Mouse (Mus musculus): ENCODE measurements around the gene Fxyd7.
A peak's percentile ranks its signal among the peaks of the same experiment; 100 is the strongest.

Fxyd7 gene

DNA sequence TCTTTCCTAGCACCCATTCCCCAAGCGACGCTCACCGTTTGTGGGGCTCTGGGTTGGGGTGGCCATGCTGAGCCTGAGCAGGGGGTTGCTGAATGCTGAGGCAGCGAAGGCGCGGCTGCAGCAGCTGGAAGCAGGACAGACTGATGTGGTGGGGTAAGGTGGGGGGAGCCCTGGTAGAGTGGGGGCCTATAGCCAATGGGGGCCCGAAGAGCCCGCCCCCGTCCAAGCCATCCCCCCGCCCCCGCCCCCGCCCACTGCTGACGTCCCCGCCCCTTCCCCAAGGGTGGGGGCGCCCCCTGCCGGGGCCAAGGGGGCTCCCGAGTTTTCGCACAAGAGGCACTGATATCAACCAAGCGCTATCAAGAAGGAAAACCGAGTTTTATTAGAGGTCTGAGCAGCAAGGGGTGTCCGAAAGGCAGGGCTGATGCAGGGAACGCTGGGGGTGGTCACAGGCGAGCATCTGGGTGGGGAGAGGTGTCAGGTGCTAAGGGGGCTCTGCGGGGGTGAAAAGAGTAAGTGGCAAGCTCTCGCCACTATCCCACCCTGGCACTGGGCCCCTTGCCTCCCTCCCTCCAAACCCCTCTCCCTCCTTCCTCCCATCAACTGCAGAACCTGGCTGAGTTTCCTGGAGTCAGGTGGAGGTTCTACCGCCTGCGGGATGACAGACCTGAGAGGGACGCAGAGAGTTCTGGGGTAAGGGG, at the start of gene Fxyd7:
Fxyd7 (minus strand) TSS at position 147 of the 701 bp plus-strand sequence.
- DNase-seq (ENCODE audit: inconsistent age in 2 of 2, low spot score in 1 of 2) = no peak

DNA sequence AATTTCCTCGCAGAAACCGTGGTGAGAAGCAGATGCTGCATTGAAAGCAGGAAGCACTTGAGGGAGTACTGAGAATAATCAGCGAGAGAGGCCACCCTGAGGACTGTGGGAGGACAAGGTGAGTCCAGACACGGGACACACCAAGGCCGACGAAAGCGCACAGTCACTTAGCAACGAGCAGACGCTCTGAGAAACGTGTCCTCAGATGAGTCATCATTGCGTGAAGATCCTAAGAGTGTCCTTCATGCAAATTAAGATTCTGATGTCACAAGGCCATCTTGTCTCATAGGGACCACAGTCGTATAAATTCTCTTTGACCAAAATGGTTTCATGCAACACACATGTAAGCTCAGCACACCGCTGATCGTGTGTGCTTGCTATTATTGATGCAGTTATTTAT, 49.5 kb upstream of the Fxyd7 start:
- peak; percentile 83 to 88 for DNase-seq (ENCODE audit: inconsistent age in 2 of 2, low spot score in 1 of 2)

DNA sequence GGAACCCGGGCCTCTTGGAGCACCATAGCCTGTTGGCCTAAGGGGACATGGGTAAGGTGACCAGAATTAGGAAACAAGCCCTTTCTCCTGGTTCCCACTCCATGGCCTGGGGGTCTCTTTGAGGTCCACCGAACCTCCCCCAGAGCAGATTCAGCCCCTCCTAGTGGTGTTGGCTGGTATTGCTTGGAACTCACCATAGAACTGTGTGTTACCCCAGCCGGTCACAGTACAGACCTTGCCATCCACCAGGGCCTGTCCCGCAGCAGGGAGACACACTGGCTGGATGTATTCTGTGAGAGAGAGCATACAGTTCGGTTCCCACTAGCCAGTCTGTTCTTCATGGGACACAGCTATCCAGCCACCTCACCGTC, 48.3 kb upstream of the Fxyd7 start:
- peak; percentile 43 to 64 for DNase-seq (ENCODE audit: inconsistent age in 2 of 2, low spot score in 1 of 2)

DNA sequence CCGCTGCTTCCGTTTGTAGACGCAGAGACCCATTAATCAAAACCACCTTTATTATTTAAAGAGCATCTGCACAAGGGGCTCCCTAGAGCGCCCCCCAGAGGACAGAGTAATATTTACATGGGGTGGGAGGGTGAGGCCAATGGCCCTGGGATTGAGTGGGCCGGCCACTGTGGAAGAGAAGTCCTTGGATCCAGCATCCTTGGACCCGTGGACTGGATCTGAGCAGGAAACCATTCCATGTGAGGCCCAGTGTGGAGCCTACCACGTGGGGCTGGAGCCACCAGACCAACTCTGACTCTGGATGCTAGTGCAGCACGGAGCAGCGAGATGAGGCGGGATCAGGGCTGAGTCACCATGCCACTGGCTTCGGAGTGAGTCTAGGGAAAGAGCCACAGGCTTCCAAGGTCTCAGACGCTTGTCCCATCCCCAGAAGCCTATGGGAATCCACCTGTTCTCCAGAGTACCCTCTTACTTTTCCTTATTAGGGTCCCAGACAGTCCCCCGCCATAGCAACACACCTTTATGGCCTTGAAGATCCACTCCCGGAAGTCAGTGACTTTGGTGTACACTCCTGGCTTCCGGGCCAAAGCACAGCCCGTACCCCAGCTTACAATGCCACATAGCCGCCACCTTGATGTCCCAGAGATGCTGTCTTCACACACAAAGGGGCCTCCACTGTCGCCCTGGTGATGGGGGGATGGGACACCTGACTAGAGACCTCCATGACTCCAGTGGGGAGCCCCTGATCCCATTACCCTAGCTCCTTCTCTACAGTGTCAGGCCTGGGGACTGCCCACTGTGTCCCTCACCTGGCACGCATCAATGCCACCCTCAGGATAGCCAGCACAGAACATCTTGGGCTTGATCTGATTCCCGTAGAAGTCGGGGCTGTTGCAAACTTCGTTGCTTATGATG, 47.7 kb upstream of the Fxyd7 start:
- peak; percentile 82 to 88 for DNase-seq (ENCODE audit: inconsistent age in 2 of 2, low spot score in 1 of 2)

DNA sequence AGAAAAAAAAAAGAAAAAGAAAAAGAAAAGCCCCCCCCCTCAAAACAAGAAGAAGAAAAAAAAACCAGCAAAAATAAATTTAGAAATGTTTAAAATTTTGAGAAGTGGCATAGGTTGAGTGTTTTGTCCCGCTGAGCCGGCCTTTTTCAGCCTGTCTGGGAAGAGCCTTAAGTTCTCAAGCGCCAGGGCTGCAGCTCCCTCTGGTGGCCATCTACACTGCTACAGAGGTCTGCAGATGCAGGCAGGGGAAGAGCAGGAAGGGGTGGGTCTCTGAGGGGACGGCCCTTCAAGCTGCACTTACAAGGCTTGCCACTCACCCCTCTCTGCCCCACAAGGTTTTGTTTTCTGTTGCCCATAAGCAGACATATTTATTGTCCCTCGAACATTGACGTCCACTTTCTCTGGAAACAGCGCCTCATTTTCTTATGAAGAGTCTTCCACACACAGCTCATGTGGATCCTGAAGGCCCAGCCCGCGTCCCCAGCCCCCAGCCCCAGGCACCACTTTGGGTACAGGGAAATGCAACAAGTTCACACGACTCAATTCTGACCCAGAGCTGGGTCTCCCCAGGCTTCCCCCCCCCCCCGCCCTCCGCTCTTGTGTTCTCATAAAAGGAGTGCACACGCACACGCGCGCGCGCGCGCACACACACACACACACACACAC, 46.4 kb upstream of the Fxyd7 start:
- peak; percentile 90 to 96 for DNase-seq (ENCODE audit: inconsistent age in 2 of 2, low spot score in 1 of 2)

DNA sequence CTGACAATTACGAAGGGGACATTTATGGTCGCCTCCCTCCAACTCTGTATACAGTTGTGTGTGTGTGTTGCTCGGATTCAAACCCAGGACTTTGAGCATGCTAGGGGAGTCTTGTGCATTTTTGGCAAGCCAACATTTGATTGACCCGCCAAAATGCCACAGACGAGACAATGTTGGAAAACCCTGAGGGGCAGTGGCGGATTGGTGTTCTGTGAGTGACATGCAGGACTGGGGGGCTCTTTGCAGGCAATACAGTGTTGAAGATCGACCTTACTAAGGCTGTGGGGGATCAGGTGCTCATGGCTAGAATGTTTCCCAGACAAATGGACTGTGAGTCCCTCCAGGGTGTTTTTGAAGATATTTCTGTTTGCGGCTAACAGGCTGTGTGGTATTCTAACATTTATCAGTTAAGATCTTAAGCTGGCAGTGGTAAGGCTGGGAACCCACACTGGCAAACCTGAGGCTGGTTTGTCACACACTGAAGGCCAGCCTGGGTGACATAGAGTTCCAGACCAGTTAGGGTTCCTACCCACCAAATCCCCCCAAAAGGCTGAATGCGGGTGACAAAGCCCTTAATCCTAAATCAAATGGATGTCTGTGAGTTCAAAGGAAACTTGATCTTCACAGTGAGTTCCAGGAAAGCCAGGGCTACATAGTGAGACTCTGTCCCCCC, 45.8 kb upstream of the Fxyd7 start:
- no peak for DNase-seq (ENCODE audit: inconsistent age in 2 of 2, low spot score in 1 of 2)

DNA sequence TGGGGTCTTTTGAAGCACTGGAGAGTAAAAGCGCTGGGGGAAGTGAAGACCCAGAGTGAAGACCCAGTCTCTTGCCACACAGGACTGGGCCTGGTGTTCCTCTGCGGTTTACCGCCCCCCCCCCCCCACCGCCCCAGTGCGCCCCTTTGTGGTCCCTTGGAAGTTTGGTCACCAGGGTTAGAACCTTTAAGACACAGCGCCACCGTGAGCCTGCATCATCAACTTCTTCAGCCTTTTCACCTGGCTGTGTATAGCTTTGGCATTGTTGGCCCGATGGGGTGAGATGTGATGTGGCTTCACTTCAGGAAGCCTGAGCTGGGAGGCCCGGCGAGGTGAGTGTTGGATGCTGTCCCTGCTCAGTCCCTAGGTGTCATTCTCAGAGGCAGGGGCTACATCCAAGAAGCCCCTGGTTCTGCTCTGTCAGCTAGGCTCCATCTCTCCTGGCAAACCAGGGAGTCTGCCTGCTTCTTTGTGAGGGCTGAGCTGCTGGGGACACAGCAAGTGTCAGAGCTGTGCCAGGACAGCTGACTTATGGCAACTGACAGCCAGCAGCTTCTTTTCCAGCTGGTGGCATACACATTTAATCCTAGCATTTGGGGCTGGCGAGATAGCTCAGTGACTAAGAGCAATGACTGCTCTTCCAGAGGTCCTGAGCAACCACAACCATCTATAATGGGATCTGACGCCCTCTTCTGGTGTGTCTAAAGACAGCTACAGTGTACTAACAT, 43.7 kb upstream of the Fxyd7 start:
- DNase-seq (ENCODE audit: inconsistent age in 2 of 2, low spot score in 1 of 2) = no peak

DNA sequence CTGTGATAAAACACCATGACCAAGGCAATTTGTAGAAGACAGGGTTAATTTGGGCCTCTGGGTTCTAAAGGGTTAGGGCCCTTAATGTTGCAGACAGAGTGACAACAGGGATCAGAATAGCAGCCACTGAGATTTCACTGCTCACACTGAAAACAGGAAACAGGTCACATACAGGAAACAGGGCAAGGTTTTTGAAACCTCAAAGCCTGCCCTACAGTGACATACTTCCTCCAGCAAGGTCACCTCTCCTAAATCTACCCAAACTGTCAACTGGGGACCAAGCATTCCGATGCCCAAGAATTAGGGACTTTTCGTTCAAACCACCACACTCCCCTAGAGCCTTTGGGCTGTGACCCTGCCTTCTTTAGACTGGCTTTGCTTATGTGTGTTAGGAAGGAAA, 38.5 kb upstream of the Fxyd7 start:
- no peak for DNase-seq (ENCODE audit: inconsistent age in 2 of 2, low spot score in 1 of 2)

DNA sequence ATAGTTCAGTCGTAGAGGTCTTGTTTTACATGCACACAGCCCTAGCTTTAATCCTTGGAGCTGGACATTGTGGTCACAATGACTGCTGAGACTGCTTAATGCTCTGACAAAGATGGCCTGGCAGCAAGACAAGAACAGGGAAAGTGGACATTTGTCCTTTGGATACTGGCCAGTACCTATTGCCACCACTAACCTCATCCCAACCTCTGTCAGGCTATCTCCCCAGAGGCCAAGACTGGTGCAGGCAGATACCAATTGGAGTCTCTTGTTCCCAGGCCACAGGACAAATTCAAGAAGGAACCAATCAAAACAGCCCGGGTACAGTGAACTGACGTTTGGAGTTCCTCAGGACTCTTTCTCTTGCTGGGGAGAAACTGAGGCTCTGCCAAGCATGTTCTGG, 36.9 kb upstream of the Fxyd7 start:
- peak in 1 of 2 experiments; percentile 60 for DNase-seq (ENCODE audit: inconsistent age in 2 of 2, low spot score in 1 of 2)

DNA sequence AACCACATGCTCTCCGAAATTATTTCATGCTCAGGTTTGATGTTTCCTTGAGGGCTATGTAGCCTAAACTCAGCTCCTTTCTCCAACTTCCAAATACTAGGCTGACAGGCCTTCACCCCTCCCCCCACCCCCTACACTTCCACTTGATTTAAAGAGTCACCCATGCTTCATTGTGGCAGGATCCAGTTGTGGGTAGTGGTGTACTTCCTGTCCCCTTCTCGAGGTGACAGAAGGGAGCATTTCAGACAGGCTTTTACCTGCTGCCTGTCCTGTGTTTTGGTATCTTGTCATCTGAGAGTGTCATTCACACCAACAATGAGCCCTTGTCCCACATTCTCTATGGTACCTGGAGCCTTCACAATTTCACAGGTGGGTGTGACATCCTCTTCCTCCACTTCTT, 36.0 kb upstream of the Fxyd7 start:
- DNase-seq (ENCODE audit: inconsistent age in 2 of 2, low spot score in 1 of 2) = no peak

DNA sequence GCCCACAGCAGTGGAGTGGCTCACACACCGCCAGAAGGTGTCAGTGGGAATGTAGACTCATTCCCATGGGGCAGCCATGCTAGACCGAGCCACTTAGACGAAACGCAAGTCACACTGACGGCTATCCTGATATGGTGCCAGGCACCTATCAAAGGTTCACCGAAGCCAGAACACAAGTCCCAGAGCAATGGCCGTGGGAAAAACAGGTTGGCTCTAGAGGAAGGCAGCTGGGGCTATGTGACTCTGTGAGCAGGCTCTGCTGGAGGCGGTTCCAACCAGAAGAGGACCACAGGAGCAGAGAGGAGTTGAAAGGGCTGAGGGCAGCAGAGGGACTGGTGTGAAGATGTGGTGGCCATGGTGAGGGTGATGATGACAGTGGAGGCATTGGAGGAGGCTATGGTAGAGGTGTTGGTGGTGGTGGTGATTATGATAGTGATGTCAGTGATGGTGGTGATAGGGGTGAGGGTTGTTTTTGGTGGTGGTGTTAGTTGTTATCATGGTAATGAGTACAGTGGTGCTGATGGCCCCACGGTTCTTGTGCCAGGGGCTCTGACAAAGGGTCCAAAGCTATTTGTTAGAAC, 35.0 kb upstream of the Fxyd7 start:
- DNase-seq (ENCODE audit: inconsistent age in 2 of 2, low spot score in 1 of 2) = no peak

DNA sequence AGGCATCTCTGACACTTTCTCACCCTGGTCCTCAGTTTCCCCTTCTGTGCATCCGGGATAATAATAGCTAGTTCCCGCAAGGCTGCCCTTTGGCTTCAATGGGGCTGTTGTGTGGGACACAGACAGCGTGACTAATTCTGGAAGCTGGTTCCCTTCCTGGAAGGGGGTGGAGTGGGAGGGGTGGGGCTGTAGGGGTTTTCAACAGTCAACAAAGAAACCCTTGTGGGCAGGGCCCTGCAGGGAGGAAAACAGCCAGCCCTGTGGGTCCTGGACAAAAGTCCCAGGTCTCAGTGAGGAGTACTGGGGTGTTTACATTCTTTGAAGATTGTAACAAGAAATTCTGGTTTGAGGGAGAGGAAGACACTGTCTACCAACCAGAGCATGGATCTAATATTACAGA, 33.9 kb upstream of the Fxyd7 start:
- peak in 1 of 2 experiments; percentile 69 for DNase-seq (ENCODE audit: inconsistent age in 2 of 2, low spot score in 1 of 2)

DNA sequence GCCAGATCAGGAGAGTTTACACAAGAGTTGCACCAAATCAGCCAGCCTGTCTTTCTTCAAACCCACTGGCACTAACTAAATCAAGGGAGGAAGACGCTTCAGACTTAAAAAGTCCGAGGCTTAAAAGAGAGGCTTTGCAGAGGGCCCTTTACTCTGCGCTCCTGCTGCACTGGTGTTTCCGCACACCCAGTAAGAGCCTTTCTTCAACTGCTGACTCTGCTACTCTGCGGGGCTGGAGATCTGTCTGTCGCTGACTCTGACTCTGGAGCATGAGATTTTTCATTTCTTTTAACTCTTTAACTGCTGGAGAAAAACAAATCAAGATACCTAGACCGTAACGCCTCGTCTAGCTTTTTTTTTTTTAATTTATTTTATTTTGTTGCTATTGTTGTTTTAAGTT, 32.9 kb upstream of the Fxyd7 start:
- DNase-seq (ENCODE audit: inconsistent age in 2 of 2, low spot score in 1 of 2) = no peak

DNA sequence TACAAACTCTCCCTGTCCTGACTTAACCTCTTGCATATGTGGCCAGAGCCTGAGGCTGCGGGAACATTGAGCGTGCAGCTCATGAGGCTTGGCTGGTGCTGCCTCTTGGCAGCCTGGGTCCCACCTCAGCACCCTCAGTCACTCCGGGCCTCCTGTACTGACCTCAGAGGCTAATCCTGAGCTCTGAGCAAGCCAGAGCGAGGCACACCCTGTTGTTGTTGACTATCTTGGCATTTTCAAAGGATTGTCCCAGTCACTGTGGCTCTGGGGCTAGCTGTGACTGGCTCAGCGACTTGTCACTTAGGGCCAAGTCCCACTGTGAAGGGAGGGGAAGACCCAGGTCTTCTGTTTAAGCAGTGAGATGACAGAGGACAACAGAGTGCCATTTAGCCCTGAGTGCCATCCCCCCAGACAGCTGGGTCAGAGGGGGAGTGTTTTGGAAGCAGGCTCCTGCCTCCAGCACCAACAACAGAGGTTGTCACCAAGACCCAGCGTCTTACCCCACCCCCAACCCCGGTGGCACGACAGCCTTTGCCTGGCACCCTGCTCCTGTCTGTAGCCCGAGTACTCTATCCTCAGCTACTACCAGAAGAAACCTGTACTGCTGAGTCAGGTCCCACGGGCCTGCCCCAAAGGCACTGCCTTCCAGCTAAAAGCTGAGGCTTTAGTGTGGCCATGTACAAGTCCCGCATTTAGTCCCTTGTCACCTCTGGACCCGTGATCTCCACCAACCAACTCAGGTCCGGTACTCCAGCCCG, 31.7 kb upstream of the Fxyd7 start:
- DNase-seq (ENCODE audit: inconsistent age in 2 of 2, low spot score in 1 of 2) = peak in 1 of 2 experiments; percentile 66

DNA sequence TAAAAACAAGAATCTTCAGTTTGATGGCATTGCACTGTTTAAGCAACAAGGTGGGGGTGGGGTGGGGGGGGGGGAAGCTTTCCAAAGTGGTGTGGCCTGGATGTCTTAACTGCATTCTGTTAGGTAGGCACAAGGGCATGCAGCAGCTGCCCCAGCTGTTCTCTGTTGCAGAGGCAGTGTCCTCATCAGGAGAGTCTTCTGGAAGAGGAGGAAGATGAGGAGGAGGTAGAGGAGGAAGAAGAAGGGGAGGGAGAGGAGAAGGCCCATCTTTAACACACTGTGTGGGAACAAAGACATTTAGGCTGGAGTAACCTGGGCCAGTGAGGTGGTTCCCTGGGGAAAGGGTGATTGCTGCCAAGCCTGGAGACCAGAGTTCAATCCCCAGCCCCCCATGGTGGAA, 30.8 kb upstream of the Fxyd7 start:
- no peak for DNase-seq (ENCODE audit: inconsistent age in 2 of 2, low spot score in 1 of 2)

DNA sequence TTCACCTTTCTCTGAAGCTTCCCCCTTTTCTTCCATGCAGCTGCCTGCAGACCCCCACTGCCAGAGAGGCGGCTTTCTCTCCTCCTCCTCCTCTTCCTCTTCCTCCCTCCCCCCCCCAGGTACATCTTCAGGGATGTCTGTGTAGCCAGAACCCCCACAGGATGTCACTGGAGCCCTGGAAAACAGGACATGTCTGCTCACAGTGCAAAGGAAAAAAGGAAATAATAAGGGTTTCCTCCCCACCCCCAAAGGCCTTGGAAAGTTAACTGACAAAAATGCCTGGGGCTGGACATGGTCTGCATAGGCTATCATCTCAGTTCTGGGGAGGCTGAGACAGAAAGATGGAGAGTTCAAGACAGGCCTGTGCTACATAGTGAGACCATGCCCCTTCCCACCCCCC, 29.8 kb upstream of the Fxyd7 start:
- no peak for DNase-seq (ENCODE audit: inconsistent age in 2 of 2, low spot score in 1 of 2)

DNA sequence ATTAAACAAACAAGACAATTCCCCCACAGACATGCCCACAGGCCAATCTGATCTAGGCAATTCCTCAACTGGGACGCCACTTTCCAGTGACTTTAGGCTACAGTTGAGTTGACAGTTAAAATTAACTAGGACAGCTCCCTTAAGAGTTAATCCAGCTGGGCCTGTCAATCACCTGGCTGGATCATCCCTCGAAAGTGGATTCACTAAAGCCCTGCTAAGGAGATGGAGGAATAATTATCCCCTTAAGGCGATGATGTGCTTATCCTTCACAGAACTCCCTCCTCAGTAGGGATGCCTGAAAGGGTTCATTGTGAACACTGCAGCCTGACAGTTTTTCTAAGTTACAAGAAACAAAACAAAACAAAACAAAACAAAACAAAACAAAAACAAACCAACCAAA, 29.3 kb upstream of the Fxyd7 start:
- no peak for DNase-seq (ENCODE audit: inconsistent age in 2 of 2, low spot score in 1 of 2)

DNA sequence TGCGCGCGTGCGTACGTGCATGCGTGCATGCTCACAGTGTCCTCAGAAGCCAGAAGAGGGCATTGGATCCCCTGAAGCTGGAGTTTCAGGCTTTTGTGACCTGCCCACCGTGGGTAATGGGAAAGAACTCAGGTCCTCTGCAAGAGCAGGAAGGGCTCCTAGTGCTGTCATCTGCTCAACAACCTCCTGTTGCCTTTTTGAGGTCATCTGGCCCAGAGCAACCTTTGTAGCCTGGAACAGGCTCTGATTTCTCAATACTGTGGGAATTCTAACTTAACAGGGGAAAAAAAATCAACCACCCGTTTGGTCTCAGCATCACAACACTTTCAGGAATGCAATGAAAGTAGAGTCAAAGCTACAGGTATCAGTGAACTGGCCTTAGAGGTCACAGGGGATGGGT, 28.4 kb upstream of the Fxyd7 start:
- no peak for DNase-seq (ENCODE audit: inconsistent age in 2 of 2, low spot score in 1 of 2)

DNA sequence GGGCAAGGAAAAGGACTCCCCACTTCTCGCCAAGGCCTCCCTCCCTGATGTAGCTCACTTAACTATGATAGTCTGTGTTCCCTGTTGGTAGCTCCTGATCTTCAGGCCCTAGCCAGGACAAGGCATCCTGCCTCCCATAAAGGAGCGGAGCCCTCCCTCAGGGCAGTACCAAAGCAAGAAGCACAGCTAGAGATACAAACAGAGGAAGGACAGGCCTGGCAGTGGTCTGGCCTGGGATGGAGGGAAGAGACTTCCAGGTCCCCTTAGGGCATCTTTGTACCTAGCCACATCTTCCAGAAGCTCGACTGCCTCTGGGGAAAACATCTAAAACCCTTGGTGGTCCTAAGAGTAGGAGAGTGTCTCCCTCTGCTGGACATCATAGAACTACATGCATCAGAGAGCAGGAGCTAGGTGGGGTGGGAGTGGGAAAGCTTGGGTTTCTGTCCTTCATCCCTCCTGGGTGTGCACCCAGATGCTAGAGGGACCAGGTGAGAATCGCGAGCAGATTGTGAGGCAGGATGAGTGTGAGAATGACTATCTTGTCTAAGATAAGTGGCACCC, 26.7 kb upstream of the Fxyd7 start:
- DNase-seq (ENCODE audit: inconsistent age in 2 of 2, low spot score in 1 of 2) = peak in 1 of 2 experiments; percentile 76
